Mouse (Mus musculus) kidney, postnatal 4 days (tissue): Measurements from ENCODE around the gene Lrguk.

Source experiments
- DNase-seq, 2 experiments: peaks; one replicate each; pipeline ENCODE4 v3.0.0; 2021; ENCODE audit warnings: mixed read lengths in 2 of 2

Lrguk gene

GRCm38 (mm10) chr6:34149066-34149465 is 119.8 kb downstream of the Lrguk start:
- no peak for DNase-seq

GRCm38 (mm10) chr6:34149821-34150220 is 120.6 kb downstream of the Lrguk start:
- no peak for DNase-seq

GRCm38 (mm10) chr6:34153069-34154052 is 124.1 kb downstream of the Lrguk start:
- DNase-seq = peak; percentile 46 to 58

- DNase-seq = peak; percentile 69 to 74
Measured at GRCm38 (mm10) chr6:34154202-34154601, 125.0 kb downstream of the Lrguk start.

GRCm38 (mm10) chr6:34155137-34155804 is 126.0 kb downstream of the Lrguk start:
- peak in 1 of 2 experiments; percentile 34 for DNase-seq

- DNase-seq = peak in 1 of 2 experiments; percentile 49
Measured at GRCm38 (mm10) chr6:34156057-34156456, 126.8 kb downstream of the Lrguk start.

GRCm38 (mm10) chr6:34156841-34157748 is 127.8 kb downstream of the Lrguk start:
- no peak for DNase-seq

GRCm38 (mm10) chr6:34159998-34160815 is 131.0 kb downstream of the Lrguk start:
- no peak for DNase-seq

- DNase-seq = no peak
Measured at GRCm38 (mm10) chr6:34160816-34161310, 131.6 kb downstream of the Lrguk start.

GRCm38 (mm10) chr6:34161511-34161910 is 132.3 kb downstream of the Lrguk start:
- DNase-seq = no peak

- DNase-seq = no peak
Measured at GRCm38 (mm10) chr6:34162607-34163006, 133.4 kb downstream of the Lrguk start.

GRCm38 (mm10) chr6:34163014-34163413 is 133.8 kb downstream of the Lrguk start:
- no peak for DNase-seq

GRCm38 (mm10) chr6:34168834-34169233 is 139.6 kb downstream of the Lrguk start:
- no peak for DNase-seq

GRCm38 (mm10) chr6:34170844-34171494 is 141.7 kb downstream of the Lrguk start:
- DNase-seq = no peak

GRCm38 (mm10) chr6:34171748-34172457 is 142.7 kb downstream of the Lrguk start:
- peak; percentile 39 to 65 for DNase-seq

GRCm38 (mm10) chr6:34173251-34173650 is 144.0 kb downstream of the Lrguk start:
- no peak for DNase-seq

- no peak for DNase-seq
Measured at GRCm38 (mm10) chr6:34174715-34175114, 145.5 kb downstream of the Lrguk start.

GRCm38 (mm10) chr6:34176111-34176863 is 147.0 kb downstream of the Lrguk start:
- DNase-seq = no peak

- peak; percentile 94 to 96 for DNase-seq
Measured at GRCm38 (mm10) chr6:34176864-34177247, 147.6 kb downstream of the Lrguk start, which contains the start of gene Slc35b4. Slc35b4 (minus strand) TSS chr6:34177111.
